Mouse (Mus musculus): ENCODE results near the gene Peli1.

- TF ChIP-seq EP300 (IDR thresholded peaks at IDR 0.05; ENCODE audit: low read depth) (no peak), CTCF (IDR thresholded peaks at IDR 0.05; ENCODE audit: low read depth) (no peak)
These were observed 85.4 kb downstream of the Peli1 start for GRCm38 (mm10) chr11:21176491-21176890.
